Mouse (Mus musculus): ENCODE data around the gene Fam71f2.

Gene Fam71f2

DNA sequence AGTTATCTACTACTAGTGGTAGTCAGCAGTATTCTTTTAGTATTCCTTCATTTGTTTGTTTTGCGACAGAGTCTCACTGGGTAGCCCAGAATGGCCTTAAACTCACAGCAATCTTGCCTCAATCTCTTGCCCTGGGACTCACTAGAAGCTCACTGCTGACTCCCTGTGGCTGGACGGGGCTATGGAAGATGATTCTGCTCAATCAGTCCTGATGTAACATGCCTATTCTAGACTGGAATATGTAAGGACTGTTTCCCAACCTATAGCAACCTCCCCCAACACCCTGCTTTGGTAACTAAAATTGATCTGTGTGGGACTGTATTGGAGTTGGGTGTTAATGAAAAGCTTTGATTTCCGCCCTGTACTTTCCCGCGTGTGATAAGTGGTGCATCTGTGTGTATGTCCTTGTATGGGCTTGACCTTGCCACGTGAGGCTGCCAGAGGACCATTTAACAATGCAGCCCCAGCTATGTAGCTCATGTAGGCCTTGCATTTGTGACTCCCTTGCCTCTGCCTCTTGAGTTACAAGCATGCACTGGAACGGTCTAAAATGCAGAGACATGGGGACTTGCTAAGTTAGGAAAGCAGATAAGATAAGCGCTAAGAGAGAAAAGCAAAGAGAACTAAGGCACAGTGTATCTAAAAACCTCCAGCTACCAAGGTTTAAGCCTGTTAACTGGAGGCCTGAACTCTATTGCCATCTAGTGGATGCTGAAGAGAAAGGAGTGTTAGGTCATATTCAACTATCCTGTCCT, 703 bp upstream of the Fam71f2 start:
- peak in 1 of 2 experiments; percentile 30 for DNase-seq (ENCODE audit: low spot score in 2 of 2)

- no peak for DNase-seq (ENCODE audit: low spot score in 2 of 2)
Measured at GRCm38 (mm10) chr6:29280671-29281070, 1.3 kb downstream of the Fam71f2 start.

GRCm38 (mm10) chr6:29286870-29287269, 7.5 kb downstream of the Fam71f2 start:
- DNase-seq (ENCODE audit: low spot score in 2 of 2): no peak

DNA sequence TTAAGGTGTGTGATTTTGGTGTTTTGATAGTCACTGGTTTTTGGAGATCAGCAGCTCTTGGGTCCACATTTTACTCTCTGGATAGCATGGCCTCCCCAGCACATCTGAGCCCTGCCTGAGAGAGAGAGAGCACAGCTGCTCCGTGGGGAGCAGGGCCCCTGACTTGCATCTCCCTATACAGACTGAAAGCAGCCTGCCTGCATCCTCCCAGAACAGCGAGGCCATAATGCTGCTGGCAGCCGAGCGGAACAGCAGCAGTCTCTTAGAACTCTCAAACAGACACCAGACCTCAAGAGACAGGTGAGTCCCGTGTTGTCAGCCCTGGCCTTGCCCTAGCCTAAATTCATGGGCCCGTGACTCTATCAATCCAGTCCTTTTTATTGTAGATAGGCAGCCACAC, 8.1 kb downstream of the Fam71f2 start:
- DNase-seq (ENCODE audit: low spot score in 2 of 2): no peak

DNA sequence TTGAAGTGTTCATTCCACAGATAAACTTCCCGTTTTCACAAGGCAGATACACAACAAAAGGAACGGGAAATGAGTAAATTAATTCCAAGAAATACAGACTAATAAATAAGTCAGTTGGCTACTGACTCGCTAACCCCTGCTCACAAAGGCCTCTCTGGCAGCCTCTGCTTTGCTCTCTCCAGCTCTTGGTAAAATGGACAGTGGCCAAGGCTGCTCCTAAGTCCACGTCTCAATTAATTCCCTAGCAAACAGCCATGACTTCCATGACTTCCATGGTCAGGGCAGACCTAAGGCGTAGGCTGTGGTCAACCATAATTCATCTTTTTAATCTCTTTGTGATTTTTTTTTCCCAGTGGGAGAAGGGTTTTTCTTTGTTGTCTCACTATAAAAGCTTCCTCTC, 8.6 kb downstream of the Fam71f2 start:
- peak in 1 of 2 experiments; percentile 10 for DNase-seq (ENCODE audit: low spot score in 2 of 2)

GRCm38 (mm10) chr6:29288651-29289050, 9.3 kb downstream of the Fam71f2 start:
- DNase-seq (ENCODE audit: low spot score in 2 of 2): no peak

DNA sequence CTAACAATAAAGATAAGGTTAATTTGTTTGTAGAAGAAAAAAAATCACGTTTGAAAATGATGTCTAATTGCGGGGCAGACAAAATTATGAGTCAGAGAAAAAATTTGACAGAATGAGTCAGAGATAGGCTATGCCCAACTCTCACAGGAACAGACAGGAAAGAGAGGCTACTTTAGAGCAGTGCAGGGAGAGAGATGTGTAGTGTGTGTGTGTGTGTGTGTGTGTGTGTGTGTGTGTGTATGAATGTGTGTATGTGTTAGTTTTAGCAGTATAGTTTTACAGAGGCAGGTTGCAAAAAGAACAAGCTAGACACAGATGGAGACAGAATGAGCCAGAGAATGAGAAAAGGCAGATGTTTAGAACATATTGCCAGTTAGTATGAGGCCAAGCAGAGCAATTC, 19.7 kb downstream of the Fam71f2 start:
- DNase-seq (ENCODE audit: low spot score in 2 of 2): no peak

- peak in 1 of 2 experiments; percentile 15 for DNase-seq (ENCODE audit: low spot score in 2 of 2)
Measured at GRCm38 (mm10) chr6:29303251-29303650, 23.9 kb downstream of the Fam71f2 start.

DNA sequence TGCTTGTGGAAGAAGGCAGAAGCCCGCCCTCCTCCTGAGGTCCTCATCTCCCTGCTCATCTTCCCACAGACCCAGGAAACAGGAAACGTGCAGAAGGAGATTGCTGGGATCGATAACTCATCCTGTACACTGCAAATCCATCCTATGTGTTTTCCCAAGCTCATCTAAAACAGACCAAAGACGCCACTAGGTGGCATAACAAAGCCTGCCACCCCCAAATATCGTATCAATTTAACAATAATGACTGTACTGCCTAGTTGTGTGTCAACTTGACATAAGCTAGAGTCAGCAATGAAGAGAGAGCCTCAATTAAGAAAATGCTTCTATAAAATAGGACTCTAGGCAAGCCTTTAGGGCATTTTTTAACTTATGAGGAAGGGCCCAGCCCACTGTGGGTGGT, 24.3 kb downstream of the Fam71f2 start:
- no peak for DNase-seq (ENCODE audit: low spot score in 2 of 2)

DNA sequence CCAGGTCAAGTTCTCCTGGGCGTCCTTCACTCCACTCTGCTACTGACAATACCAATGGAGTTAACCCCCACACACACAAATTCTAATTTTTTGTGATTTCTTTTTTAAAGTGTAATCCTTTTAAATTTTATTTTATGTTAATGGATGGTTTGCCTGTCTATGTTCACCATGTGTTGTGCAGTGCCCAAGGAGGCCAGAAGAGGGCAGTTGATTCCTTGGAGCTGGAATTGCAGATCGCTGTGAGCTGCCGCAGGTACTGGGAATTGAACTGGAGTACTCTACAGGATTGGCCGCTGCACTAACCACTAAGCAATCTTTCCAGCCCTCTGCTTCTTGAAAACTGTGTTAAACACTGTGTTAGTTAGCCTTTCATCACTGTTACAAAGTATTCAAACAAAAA, 26.1 kb downstream of the Fam71f2 start:
- DNase-seq (ENCODE audit: low spot score in 2 of 2): no peak

GRCm38 (mm10) chr6:29308846-29309605, 29.6 kb downstream of the Fam71f2 start:
- no peak for DNase-seq (ENCODE audit: low spot score in 2 of 2)

DNA sequence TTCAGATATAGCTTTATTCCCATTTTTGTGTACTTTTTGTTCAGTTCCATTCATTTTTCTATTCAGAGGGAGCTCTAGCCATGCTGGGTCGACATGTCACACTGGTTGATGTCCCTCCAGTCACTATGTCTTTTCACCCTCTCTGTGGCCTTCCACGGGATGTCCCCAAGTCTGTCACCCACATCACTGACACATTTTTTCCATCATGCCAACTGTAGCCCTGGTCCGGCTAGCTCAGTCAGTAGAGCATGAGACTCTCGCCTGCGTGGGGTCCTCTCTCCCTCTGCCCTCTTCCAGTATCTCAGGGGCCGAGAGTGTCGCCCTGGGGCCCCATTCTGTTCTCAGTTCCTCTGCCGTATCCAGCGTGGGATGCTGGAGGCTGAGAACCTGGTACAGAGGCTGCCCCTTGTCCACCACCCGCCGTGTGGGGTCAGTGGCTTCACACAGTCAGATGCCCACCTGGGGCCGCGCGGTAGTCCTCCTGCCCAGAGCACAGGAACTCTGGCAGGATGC, 34.4 kb downstream of the Fam71f2 start:
- DNase-seq (ENCODE audit: low spot score in 2 of 2): no peak

GRCm38 (mm10) chr6:29317286-29317685, 37.9 kb downstream of the Fam71f2 start:
- DNase-seq (ENCODE audit: low spot score in 2 of 2): no peak

DNA sequence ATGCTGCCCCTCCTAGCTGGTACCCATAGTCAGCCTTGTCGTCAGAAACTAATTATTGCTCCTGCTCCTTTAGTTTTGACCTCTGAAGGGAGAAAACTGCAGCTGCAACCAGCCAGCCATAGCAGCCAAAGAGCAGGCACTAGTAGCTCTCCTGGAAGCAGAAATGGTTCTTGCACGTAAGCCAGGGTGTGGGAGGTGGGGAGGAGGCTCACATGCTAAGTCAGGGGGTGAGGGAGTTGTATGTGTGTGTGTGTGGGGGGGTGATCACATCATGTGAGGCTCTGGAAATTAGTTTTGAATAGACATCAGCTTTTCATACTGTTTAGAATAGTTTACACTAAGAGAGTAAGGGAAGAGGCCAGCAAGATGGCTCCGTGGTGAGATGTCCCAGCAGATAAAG, 38.5 kb downstream of the Fam71f2 start:
- no peak for DNase-seq (ENCODE audit: low spot score in 2 of 2)

DNA sequence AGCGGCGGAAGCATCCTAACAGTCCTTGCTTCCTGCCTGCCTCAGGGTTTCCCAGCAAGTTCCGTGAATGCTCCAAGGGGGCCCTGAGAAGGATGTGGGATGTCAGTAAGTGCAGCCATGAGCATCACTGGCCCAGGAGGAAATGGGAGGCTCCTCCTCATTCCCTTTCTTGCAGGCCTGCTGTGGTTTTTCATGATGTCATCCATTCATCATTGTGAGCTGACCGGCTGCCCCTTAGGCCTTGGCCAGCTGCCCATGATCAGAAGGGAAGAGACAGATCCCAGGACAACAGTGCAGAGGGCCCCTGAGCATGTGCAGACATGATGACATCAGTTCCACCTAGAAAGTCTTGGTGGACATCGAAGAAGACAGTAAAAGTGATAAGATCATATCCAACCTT, 39.5 kb downstream of the Fam71f2 start, which contains the start of gene Fam71f1:
Gene Fam71f1, plus strand, starts transcription at position 262 of the 400 bp plus-strand sequence.
- DNase-seq (ENCODE audit: low spot score in 2 of 2): peak in 1 of 2 experiments; percentile 5

DNA sequence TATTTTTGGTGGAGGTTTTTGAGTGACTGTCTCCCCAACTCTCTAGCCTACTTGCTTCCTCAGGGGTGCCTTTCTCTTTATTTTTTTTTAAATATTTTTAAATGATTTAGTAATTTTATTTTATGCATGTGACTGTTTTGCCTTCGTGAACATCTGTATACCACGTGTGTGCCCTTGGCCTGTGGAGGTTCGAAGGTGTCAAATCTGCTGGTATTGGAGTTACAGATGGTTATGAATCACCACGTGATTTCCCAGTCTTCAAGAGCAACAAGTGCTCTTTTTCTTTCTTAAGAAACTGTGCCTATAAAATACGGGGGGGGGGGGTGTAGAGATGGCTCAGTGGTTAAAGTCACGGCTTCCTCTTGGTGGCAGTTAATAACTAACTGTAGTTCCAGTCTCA, 42.2 kb downstream of the Fam71f2 start:
- DNase-seq (ENCODE audit: low spot score in 2 of 2): no peak

DNA sequence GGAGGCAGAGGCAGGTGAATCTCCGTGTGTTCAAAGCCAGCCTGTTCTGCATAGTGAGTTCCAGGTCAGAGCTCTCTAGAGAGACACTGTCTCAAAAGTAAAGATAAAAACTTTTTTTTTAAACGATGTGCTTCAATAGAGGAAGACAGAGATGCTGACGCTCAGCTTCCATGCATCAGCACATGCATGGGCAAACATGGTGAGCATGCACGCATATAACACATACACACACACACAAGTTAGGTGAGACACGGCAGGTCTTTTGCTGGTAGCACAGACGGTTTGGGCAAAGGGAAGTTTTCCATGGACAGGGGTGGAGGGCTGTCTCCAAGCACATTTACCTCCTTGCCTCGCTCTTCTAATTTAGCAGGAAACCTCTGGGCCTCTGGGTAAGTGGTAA, 42.8 kb downstream of the Fam71f2 start:
- no peak for DNase-seq (ENCODE audit: low spot score in 2 of 2)

GRCm38 (mm10) chr6:29322735-29323134, 43.3 kb downstream of the Fam71f2 start:
- DNase-seq (ENCODE audit: low spot score in 2 of 2): no peak

GRCm38 (mm10) chr6:29326961-29327360, 47.6 kb downstream of the Fam71f2 start:
- no peak for DNase-seq (ENCODE audit: low spot score in 2 of 2)

GRCm38 (mm10) chr6:29329514-29329913, 50.1 kb downstream of the Fam71f2 start:
- DNase-seq (ENCODE audit: low spot score in 2 of 2): no peak
